Mouse (Mus musculus): ENCODE measurements around the gene Sntb2. TPM values are rescaled to one million over a fixed set of nuclear protein-coding genes. Genes with fewer than 3 reads are reported as not detected.
A peak's percentile ranks its signal among the peaks of the same experiment; 100 is the strongest.

The Sntb2 gene
- polyA plus RNA-seq, 1 experiment from 2014 or later = 4.1 TPM

DNA sequence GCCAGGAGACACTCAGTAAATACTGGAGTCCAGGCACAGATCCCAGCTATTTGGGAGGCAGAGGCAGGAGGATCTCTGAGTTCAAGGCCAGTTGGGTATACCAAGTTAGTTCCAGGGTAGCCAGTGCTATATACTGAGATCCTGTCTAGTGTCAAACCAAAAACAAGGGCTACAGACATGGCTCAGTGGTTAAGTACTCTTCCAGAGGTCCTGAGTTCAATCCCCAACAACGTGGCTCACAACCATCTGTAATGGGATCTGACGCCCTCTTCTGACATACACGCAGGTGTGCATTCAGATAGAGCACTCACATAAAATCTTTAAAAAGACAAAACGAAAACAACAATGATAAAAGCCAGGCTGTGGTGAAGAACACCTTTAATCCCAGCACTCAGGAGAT lies 113.9 kb downstream of the Sntb2 start:
- peak overlapping the region; percentile 96 for H3K4me2 ChIP-seq
- no peak overlapping the region for H3K9ac ChIP-seq
- no peaks in the 10 kb centered on the region; the same call in 1 of the 2 replicates for H3K9me3 ChIP-seq (replicated peaks)
- peak overlapping the region; percentile 91 for H3K27ac ChIP-seq
- peaks cover 47% of the 10 kb centered on the region for H3K4me1 ChIP-seq
- peak overlapping the region; percentile 80 for H3K4me3 ChIP-seq
- peaks cover 83% of the 10 kb centered on the region for H3K36me3 ChIP-seq
- no peaks in the 10 kb centered on the region for H3K27me3 ChIP-seq (replicated peaks)
- no peak for ATAC-seq
- 80% methylated on average over 4 of the region's 4 CpGs for whole genome bisulfite sequencing (ENCODE audit: insufficient replicate concordance)

DNA sequence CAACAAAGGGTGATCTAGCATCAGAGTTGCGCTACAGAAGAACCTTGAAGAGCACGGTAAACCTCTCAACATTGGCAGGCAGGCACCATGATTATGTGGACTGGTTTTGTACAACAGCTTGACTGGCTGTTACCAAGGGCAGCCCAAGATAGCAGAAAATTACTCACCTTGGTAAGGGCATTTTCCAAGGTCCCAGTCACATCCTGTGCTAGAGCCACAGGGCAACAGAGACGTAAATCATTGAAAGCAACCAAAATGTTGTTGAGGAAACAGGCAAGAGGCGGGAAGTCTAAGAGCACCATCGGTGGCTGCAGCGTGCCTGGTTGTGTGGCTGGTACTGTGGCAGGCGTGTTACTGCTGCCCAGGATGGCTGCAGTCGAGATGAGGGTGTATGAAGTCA lies 116.5 kb downstream of the Sntb2 start:
- peaks cover 65% of the 10 kb centered on the region for H3K36me3 ChIP-seq
- ATAC-seq = no peak
- no peak overlapping the region for H3K4me3 ChIP-seq
- no peaks in the 10 kb centered on the region for H3K27me3 ChIP-seq (replicated peaks)
- WGBS (ENCODE audit: insufficient replicate concordance) = 92% methylated on average over 8 of the region's 8 CpGs
- H3K4me1 ChIP-seq = peaks cover 43% of the 10 kb centered on the region
- H3K4me2 ChIP-seq = no peak overlapping the region
- H3K9ac ChIP-seq = no peak overlapping the region
- no peak overlapping the region for H3K27ac ChIP-seq
- H3K9me3 ChIP-seq (replicated peaks) = no peaks in the 10 kb centered on the region; the same call in 1 of the 2 replicates

- H3K9ac ChIP-seq = peak within 1 kb of the TSS; percentile 91
- H3K27me3 ChIP-seq (replicated peaks) = no peaks in the 10 kb centered on the region
- H3K4me3 ChIP-seq = peak within 1 kb of the TSS; percentile 96
- WGBS (ENCODE audit: insufficient replicate concordance) = under 1% methylated on average over 88 of the region's 88 CpGs
- ATAC-seq = peak; percentile 89
- peak within 1 kb of the TSS; percentile 91 for H3K4me2 ChIP-seq
- H3K36me3 ChIP-seq = peaks cover 69% of the 10 kb centered on the region
- peak within 1 kb of the TSS; percentile 82 for H3K27ac ChIP-seq
- peaks cover 31% of the 10 kb centered on the region for H3K4me1 ChIP-seq
- no peaks in the 10 kb centered on the region; the same call in 1 of the 2 replicates for H3K9me3 ChIP-seq (replicated peaks)
These were observed 120.8 kb downstream of the Sntb2 start, which contains the start of the genes Cog8 and Nip7 for GRCm38 (mm10) chr8:107056076-107056972. Gene Cog8 (minus strand): TSS chr8:107056689. Gene Nip7 (plus strand): TSS chr8:107056877.

DNA sequence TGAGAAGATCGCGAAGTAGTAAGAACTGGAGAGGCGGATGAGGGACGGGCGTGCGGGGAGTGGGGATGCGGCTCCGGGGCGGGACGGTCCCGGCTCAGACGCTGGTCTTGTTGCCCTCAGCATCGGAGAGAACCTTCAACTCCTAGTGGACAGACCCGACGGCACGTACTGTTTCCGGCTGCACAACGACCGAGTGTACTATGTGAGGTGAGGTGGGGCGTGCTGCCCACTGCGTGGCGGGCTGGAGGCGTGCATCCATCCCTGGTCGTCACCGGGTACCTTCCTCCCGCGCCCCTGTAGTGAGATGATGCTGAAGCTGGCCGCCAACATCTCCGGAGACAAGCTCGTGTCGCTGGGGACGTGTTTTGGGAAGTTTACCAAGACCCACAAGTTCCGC lies 121.4 kb downstream of the Sntb2 start:
- under 1% methylated on average over 33 of the region's 33 CpGs for WGBS (ENCODE audit: insufficient replicate concordance)
- Histone ChIP-seq H3K27me3 (replicated peaks) (no peaks in the 10 kb centered on the region), H3K36me3 (peaks cover 63% of the 10 kb centered on the region), H3K4me3 (peak overlapping the region; percentile 96), H3K4me2 (peak overlapping the region; percentile 91), H3K4me1 (peaks cover 31% of the 10 kb centered on the region), H3K9me3 (replicated peaks) (no peaks in the 10 kb centered on the region; the same call in 1 of the 2 replicates), H3K27ac (peak overlapping the region; percentile 60), H3K9ac (peak overlapping the region; percentile 91)
- peak; percentile 51 for ATAC-seq

DNA sequence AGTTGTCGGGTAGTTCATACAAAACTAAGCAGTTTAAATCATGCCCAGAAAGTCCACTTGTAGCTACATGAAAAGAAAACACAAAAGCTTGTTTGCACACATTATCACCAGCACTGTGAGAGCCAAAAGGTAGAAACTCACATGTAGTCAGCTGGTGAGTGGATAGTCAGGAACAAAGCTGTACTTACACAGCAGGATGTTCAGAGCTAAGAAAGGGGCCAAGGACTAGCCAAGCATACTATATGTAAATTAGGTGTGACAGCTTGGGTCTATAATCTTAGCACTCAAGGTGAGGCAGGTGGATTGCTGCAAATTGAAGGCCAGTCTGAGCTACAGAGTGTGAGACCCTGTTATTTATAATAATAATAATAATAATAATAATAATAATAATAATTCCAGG lies 127.1 kb downstream of the Sntb2 start:
- H3K9ac ChIP-seq = no peak overlapping the region
- H3K4me2 ChIP-seq = no peak overlapping the region
- H3K4me1 ChIP-seq = peaks cover 22% of the 10 kb centered on the region
- 57% methylated on average over 1 of the region's 1 CpGs for WGBS (ENCODE audit: insufficient replicate concordance)
- peaks cover 30% of the 10 kb centered on the region for H3K36me3 ChIP-seq
- no peaks in the 10 kb centered on the region for H3K9me3 ChIP-seq (replicated peaks)
- H3K27me3 ChIP-seq (replicated peaks) = no peaks in the 10 kb centered on the region
- H3K4me3 ChIP-seq = no peak overlapping the region
- no peak overlapping the region for H3K27ac ChIP-seq
- no peak for ATAC-seq

- no peaks in the 10 kb centered on the region for H3K9me3 ChIP-seq (replicated peaks)
- WGBS (ENCODE audit: insufficient replicate concordance) = 49% methylated on average over 17 of the region's 17 CpGs
- peaks cover 24% of the 10 kb centered on the region for H3K36me3 ChIP-seq
- H3K4me2 ChIP-seq = no peak within 1 kb of the TSS
- 0 out of 2 replicates have a peak within 1 kb of the TSS, but pooled peaks have one; percentile 19 for H3K9ac ChIP-seq
- peak; percentile 88 for ATAC-seq
- H3K4me1 ChIP-seq = peaks cover 12% of the 10 kb centered on the region
- H3K27me3 ChIP-seq (replicated peaks) = no peaks in the 10 kb centered on the region
- H3K4me3 ChIP-seq = no peak within 1 kb of the TSS
- H3K27ac ChIP-seq = no peak within 1 kb of the TSS
These were observed 130.3 kb downstream of the Sntb2 start, which contains the start of gene Tmed6 for GRCm38 (mm10) chr8:107065511-107066496. Gene Tmed6 (minus strand): TSS chr8:107065644.

Other genes starting within 250 kb of the Sntb2 start
- gene Has3, start 65.5 kb upstream of the Sntb2 start, polyA plus RNA-seq (2016; fragmentation: Nextera tagmentation; extraction: Ambion mirVana) = 0.04 TPM in 2 replicates
- 69.5 and 73.2 TPM in 2 replicates for gene Utp4, start 42.1 kb upstream of the Sntb2 start, polyA plus RNA-seq (2016; fragmentation: Nextera tagmentation; extraction: Ambion mirVana)
- 32.8 and 33.7 TPM in 2 replicates for gene Vps4a, start 95.5 kb downstream of the Sntb2 start, polyA plus RNA-seq (2016; fragmentation: Nextera tagmentation; extraction: Ambion mirVana)
- 30.1 and 35.4 TPM in 2 replicates for gene Pdf, start 112.9 kb downstream of the Sntb2 start, polyA plus RNA-seq (2016; fragmentation: Nextera tagmentation; extraction: Ambion mirVana)
- 31.2 and 32.2 TPM in 2 replicates for gene Cog8, start 120.9 kb downstream of the Sntb2 start, polyA plus RNA-seq (2016; fragmentation: Nextera tagmentation; extraction: Ambion mirVana)
- gene Nip7, start 121.1 kb downstream of the Sntb2 start, polyA plus RNA-seq (2016; fragmentation: Nextera tagmentation; extraction: Ambion mirVana) = 83.4 and 83.8 TPM in 2 replicates
- gene Tmed6, start 129.9 kb downstream of the Sntb2 start, polyA plus RNA-seq (2016; fragmentation: Nextera tagmentation; extraction: Ambion mirVana) = 5.6 and 5.7 TPM in 2 replicates
- 9.2 and 11.5 TPM in 2 replicates for gene Terf2, start 160.8 kb downstream of the Sntb2 start, polyA plus RNA-seq (2016; fragmentation: Nextera tagmentation; extraction: Ambion mirVana)
- gene Cyb5b, start 214.9 kb downstream of the Sntb2 start, polyA plus RNA-seq (2016; fragmentation: Nextera tagmentation; extraction: Ambion mirVana) = 51.8 and 52.5 TPM in 2 replicates

All from liver, embryonic 12.5 days (tissue).